Mouse (Mus musculus): ENCODE data around the gene Gigyf2.

Gigyf2 gene

GRCm38 (mm10) chr1:87326742-87327163, at the start of gene Gigyf2:
Gigyf2 (plus strand) TSS chr1:87326998.
- peak; percentile 96 for DNase-seq (ENCODE audit: low spot score)

- DNase-seq (ENCODE audit: low spot score): no peak
These were observed 46.5 kb upstream of the Gigyf2 start for GRCm38 (mm10) chr1:87280281-87280680.

DNA sequence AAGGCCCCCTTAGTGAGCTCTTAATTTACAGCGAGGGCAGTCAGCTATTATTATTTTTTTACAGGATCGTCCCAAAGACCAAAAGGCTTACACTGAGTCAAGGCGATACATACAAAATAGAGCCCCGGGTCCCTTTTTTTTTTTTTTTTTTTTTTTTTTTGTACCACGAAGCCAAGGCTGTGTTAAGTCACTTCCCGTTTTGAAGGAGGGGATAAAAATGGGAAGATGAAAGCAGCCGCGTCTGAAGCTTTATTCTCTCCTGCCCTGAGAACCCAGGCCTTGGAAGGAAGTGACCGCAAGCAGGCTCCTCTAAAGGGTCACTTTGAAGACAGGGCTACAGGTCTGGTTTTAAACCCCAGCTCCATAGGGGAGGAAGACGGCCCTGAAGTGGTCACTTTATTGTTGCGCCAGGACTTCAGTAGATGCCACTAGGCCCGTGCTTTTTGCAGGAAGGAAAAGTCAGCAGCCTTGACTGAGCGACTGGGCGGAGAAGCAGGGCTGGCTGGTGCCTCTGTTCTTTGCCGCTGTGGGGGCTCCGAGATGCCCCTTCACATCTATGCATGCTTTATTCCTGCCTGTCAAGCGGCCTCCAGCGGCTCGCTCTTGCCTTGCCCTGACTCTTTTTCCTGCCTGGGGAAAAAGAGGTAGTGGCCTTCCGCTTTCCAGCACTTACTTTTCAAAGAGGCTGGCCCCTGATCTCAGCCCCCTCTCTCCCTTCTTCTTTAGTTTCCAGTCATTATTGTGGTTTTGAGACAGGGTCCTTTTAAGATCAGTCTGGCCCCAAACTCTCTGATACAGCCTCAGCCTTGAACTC, 45.0 kb upstream of the Gigyf2 start:
- no peak for DNase-seq (ENCODE audit: low spot score)

DNA sequence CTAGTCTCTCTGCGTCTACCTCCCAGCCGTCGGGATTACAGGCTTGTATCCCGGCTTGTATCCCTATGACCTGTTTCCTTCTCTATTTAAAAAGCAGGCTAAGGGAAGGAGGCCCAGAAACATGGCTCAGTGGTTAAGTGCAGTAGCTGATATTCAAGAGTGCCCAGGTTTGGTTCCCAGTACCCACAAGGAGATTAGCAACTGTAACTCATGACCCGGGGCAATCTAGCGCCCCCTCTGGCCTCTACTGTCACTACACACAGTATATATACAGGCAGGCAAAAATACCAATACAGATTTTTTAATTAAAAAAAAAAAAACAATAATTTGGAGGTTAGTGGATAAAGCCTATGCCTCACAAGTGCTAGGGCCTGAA, 44.4 kb upstream of the Gigyf2 start:
- DNase-seq (ENCODE audit: low spot score): no peak

- no peak for DNase-seq (ENCODE audit: low spot score)
These were observed 43.3 kb upstream of the Gigyf2 start for GRCm38 (mm10) chr1:87283410-87283960.

- DNase-seq (ENCODE audit: low spot score): no peak
These were observed 39.7 kb upstream of the Gigyf2 start for GRCm38 (mm10) chr1:87287105-87287504.

DNA sequence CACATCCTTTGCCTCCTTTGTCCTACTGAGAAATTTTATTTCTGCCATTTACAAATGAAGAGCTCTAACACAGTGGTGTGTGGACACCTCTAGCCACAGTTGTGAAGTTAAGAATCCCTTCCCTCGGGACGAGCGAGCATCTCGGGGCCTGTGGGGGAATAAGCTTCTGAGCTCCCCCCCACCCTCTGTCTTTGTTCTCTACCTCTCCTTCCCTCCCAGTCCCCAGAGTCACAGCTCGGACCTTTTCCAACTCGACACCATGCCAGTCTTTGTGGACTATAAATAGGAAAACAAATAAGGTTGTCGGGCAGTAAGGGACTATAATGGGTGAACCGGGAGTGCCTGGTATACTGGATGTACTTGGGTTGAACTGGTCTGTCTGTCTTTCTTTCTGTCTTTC, 35.4 kb upstream of the Gigyf2 start:
- DNase-seq (ENCODE audit: low spot score): no peak

DNA sequence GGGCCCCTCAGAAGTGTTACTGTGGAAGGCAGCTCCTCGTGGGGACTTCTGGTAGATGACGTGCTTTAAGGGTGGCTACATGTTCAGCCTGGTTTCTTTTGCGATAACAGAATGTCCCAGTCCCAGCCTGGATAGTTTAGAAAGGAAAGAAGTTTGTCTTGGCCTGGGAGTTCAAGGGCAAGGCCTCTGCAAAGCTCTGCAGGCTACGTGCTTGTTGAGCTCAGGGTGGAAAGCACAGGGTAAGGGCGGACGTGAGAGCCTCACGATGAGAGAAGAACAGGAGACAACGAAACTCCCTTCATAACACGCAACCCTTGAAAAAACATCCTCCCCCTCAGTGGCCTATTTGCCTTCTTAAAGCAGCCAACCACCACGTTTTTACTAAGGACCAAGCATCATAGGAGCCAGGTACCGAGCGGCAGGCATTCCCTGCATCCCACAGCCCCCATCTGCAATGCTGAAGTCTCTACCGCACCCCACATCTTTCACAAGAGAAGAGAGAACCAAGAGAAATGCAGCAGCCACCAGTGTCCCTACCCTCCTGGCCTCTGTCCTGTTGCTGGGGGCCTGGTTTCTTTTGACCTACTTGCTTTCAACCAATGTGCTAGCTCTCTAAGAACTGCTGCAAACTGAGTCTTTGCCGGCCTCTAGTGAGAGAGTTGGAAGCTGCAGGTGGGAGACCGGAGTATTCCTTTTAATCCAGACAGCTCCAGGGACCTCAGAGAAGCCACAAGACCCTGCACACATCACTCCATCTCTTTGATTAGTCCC, 34.2 kb upstream of the Gigyf2 start:
- no peak for DNase-seq (ENCODE audit: low spot score)

GRCm38 (mm10) chr1:87294063-87294710, 32.6 kb upstream of the Gigyf2 start:
- DNase-seq (ENCODE audit: low spot score): no peak

DNA sequence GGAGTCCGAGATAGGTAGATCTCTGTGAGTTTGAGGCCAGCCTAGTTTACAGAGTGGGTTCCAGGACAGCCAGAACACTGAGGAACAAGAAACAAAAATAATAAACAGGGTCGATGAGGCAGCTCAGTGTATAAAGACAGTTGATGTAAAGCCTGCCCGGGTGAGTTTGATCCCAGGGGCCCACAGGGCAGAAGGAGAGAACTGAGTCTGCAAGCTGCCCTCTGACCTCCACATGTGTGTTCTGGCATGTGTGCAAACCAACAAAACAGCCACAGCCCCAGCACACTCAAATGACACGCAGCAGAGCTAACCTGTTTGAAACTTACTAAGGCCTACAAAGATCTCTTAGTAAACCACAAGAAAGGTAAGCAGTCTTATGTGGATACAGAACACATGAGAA, 31.8 kb upstream of the Gigyf2 start:
- no peak for DNase-seq (ENCODE audit: low spot score)

DNA sequence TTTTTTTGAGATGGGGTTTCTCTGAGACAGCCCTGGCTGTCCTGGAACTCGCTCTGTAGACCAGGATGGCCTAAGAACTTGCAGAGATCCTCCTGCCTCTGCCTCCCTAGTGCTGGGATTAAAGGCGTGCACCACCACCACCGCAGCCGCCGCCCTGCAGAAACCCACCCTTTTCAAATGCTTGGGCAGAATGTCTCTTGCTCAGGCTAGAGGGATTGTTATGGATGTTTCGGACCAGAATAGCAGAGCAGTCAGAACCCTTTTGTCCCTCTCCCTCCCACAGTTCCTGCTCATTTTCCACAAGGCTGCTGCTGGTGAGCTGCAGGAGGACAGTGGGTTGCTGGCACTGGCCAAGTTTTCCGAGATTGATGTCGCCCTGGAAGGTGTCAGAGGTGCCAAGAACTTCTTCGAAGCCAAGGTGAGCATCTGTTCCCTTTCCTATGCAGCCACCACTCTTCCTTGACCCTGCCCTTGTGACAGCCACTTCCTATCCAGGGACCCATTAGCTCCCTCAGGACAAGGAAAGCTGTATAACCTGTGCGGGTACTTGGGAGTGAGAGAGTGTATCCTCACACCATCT, 29.4 kb upstream of the Gigyf2 start:
- DNase-seq (ENCODE audit: low spot score): no peak

- no peak for DNase-seq (ENCODE audit: low spot score)
These were observed 26.2 kb upstream of the Gigyf2 start for GRCm38 (mm10) chr1:87300360-87301286.

DNA sequence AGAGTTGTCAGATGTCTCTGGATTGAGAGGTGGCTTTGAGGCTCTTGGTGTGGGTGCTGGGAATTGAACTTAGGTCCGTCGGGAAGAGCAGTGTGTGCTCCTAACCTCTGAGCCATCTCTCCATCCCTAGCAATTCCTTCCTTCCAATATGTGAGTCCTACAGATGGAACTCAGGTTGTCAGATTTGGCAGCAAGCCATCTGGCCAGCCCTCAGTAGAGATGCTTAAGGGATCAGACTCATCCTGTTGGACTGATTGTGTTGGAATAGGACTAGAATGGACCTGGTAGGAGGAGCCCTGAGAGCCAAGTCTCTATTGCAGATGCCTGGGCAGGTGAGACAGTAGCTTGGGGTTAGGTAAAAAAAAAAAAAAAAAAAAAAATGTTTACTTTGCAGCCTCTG, 24.8 kb upstream of the Gigyf2 start:
- no peak for DNase-seq (ENCODE audit: low spot score)

- DNase-seq (ENCODE audit: low spot score): no peak
These were observed 17.8 kb upstream of the Gigyf2 start for GRCm38 (mm10) chr1:87308952-87309351.

DNA sequence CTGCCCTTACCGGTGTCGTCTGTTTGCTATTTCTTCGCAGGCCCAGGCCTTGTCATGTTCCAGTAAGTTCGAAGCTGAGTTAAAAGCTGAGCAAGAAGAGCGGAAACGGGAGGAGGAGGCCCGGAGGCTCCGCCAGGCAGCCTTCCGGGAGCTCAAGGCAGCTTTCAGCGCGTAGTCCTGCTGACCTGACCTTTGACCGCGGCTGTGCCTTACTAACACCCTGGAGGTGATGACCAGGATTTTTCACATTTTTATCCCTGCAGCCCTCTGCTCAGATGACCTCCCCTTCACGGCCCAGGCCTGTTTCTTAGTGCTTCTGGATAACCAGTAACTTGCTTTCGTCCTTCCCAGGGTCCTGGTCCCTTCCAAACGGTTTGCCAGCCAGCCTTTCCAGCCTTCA, 17.2 kb upstream of the Gigyf2 start:
- no peak for DNase-seq (ENCODE audit: low spot score)

DNA sequence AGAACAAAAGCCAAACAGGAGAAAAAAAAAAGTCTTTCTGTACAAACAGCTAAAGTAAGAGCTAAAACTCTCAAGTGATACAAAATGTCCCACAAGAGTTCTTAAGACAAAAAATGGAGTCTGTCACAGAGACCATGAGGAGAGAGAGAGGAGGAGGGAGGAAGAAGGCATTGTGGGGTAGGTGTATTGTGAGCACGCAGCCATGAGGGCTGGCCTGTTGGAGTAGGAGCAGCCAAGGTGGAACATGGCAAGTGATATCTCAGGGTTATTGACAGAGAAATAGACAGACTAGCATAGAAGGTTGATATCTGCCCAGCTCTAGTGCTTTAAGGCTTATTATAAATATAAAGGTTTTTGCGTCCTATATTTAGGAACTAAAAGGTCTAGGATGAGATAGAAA, 14.1 kb upstream of the Gigyf2 start:
- DNase-seq (ENCODE audit: low spot score): no peak

- no peak for DNase-seq (ENCODE audit: low spot score)
These were observed 13.7 kb upstream of the Gigyf2 start for GRCm38 (mm10) chr1:87313116-87313515.

DNA sequence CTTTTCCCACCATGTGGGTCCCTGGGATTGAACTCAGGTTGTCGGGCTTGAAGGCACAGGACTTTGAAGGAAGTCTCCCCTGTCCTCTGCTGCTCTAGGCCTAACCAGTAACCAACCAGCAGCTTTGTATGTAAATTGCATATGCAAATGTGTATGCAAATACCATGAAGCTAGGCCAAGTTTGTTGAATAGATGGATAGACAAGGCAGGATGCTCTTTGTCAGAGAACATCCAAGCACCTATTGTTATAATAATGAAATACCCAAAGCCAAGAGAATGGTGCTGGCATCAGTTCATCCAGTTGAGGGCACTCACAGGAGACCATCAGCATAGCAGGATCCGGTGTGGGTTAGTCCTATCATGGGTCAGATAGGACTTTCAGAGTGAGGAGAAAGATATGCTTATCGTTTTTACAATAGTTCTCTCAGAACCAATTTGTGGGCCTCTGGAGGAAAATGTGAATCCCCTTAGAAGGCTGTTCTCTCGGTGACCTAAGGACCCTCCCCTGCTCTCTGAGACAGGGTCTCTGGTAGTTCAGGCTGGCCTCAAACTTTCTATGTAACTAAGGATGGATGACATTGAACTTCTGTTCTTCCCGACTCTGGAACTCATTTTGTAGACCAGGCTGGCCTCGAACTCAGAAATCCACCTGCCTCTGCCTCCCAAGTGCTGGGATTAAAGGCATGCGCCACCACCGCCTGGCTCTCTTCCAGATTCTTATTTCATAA, 12.8 kb upstream of the Gigyf2 start:
- DNase-seq (ENCODE audit: low spot score): no peak

DNA sequence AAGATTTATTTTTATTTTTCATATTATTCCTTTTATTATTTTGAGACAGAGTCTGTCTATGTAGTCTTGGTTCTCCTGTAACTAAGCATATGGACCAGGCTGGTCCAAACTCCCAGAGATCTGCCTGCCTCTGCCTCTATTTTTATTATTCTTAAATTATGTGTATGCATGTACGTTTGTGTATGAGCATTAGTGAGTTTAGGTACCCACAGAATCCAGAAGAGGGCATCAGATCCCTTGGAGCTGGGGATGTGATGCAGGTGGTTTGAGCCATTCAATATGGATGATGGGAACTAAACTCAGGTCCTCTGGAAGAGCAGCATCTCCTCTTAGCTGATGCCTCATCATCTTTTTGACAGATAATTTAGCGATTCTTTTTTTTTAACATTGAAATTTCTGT, 11.4 kb upstream of the Gigyf2 start:
- DNase-seq (ENCODE audit: low spot score): no peak

DNA sequence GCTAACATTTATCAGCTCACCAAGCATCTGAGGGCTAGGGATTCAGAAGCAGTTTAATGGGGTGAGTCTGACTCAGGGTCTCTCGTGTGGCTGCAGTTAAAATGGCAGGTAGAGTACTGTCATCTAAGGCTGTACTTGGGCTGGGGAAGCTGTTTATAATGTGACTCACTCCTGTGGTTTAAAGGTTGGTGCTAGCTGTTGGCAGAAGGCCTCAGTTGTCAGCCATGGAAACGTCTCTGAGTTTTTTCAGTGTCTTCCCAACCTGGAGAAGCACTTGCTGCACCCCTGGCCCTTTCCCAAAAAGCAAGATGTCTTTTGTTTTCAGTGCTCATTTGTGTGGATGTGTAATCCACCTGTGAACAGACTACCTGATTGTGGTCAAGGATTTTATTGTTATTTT, 10.9 kb upstream of the Gigyf2 start:
- no peak for DNase-seq (ENCODE audit: low spot score)

DNA sequence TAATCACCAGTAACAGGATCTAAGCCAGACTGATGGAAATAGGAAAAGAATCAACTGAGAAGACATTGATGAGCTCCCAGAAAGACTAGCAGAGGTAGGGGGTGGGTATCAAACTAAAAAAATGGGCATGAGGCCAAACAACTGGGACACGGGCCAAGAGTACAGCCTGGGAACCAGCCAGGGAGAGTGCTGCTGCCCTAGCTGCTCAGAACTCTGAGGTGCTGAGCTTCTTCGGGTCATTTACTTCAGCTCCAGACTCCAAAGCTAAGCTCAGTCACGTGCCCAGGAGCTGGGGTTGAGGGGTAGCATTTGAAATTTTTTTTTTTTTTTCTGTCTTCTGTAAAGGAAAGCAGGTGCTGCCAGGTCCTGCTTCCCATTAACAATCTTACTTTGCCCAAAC, 10.1 kb upstream of the Gigyf2 start:
- DNase-seq (ENCODE audit: low spot score): no peak
